Mouse (Mus musculus): ENCODE measurements around the gene Snrpd3. TPM values are rescaled to one million over a fixed set of nuclear protein-coding genes. Genes with fewer than 3 reads are reported as not detected.
"Not testable (repeated sequence)": the region's sequence is repeated elsewhere in the genome, so short reads cannot be mapped to it uniquely, and the experiment has no call there.

Snrpd3 gene
- total RNA-seq (2014; rRNA removed) (17.2 and 20.4 TPM in 2 replicates), polyA plus RNA-seq (2015; fragmentation: Nextera tagmentation; extraction: Ambion mirVana) (137 and 143 TPM in 2 replicates)

DNA sequence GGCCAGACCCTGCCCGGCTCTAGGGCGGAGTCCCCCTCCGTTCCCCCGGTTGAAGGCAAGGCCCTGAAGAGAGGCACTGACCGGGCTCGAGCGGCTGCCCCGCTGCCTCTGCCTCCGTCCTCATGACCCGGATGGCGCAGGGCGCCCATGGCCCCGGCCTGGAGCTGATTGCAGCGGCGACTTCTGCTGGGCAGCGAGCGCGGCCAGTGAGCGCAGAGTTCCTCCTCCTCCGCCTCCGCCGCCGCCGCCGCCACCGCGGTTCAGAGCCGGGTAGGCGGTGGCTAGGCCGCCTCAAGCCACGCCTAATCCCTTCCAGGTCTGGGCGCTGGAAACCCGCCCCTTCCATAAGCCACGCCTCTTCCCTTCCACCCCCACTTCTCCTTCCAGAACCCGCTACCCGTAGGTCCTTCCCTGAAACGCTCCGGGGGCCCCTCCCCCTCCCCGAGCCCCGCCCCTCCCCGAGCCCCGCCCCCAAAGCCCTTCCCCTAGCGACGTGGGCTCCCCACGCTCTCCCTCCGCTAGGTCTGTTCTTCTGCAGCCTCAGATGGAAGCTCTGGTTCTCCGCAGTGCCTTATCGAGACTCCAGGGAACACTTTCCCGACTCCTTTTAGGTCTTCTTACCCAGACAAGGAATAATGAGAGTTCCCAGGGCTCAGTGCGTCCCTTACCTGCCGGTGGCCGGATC is at the start of gene Snrpd3:
TSS of gene Snrpd3 (plus strand) at position 479 of the 685 bp plus-strand sequence.
- peaks cover 12% of the 10 kb centered on the region for H3K36me3 ChIP-seq (ENCODE audit: insufficient read depth, low read length)
- peak within 1 kb of the TSS; percentile 92 for H3K27ac ChIP-seq (ENCODE audit: low read depth, low read length)
- H3K4me2 ChIP-seq (ENCODE audit: low read depth, low read length, poor library complexity, severe bottlenecking), result peak within 1 kb of the TSS; percentile 84
- no peaks in the 10 kb centered on the region for H3K9me3 ChIP-seq (ENCODE audit: low read length)
- H3K27me3 ChIP-seq (ENCODE audit: insufficient read depth, low read length), result no peaks in the 10 kb centered on the region
- H3K9ac ChIP-seq (replicated peaks; ENCODE audit: low read length, poor library complexity, severe bottlenecking), result peak within 1 kb of the TSS; percentile 89
- peaks cover 12% of the 10 kb centered on the region for H3K4me1 ChIP-seq (ENCODE audit: insufficient read depth, low read length)
- WGBS, result under 1% methylated on average over 45 of the region's 52 CpGs
- ATAC-seq (ENCODE audit: low FRiP score) (peak; percentile 94), DNase-seq (ENCODE audit: low spot score) (peak; percentile 98)
- no peak for TF ChIP-seq CTCF (IDR thresholded peaks at IDR 0.05)
- H3K4me3 ChIP-seq (ENCODE audit: low read depth, low read length), result peak within 1 kb of the TSS; percentile 89

DNA sequence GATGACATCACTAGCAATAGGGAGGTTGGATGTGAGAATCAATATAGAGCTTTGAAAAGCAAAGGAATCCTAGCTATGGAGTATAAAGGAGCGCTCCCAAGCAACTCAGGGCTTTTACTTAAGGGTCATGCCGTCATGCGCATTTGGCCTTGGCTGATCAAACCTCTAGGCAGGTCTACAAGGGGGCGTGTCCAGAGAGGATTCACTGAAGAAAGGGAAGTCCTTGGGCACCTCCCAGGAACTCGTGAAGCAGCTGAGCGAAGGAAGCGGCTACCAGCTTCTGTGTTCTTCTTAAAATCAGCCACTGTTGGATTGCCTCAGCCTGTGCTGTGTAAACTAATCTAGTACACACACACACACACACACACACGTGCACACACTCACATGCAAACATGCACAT is 43.9 kb upstream of the Snrpd3 start:
- ATAC-seq (ENCODE audit: low FRiP score) (no peak), DNase-seq (ENCODE audit: low spot score) (no peak)
- Histone ChIP-seq H3K4me3 (ENCODE audit: low read depth, low read length) (no peak overlapping the region), H3K4me2 (ENCODE audit: low read depth, low read length, poor library complexity, severe bottlenecking) (no peak overlapping the region), H3K27me3 (ENCODE audit: insufficient read depth, low read length) (no peaks in the 10 kb centered on the region), H3K9me3 (ENCODE audit: low read length) (no peaks in the 10 kb centered on the region), H3K36me3 (ENCODE audit: insufficient read depth, low read length) (no peaks in the 10 kb centered on the region), H3K27ac (ENCODE audit: low read depth, low read length) (no peak overlapping the region), H3K4me1 (ENCODE audit: insufficient read depth, low read length) (no peaks in the 10 kb centered on the region), H3K9ac (replicated peaks; ENCODE audit: low read length, poor library complexity, severe bottlenecking) (no peak overlapping the region)
- TF ChIP-seq CTCF (IDR thresholded peaks at IDR 0.05), result no peak
- 73% methylated on average over 8 of the region's 8 CpGs for WGBS

DNA sequence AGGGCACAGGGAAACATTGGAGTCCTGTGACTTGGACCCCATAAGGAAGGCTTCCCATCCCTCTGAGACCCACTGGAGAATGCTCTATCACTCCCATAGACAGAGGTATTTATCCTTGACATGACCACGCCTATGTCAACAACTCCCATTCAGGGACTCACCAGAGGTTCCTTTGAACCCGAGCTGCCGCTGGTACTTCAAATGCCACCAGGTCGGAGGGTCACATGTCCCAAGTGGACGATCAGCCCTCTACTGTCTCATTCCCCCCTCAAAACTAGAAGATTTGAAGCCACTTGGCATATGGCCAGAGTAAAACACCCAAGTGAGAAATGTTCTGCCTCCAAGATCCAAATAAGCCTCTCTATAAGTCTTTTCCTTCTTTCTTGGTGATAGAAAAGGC is 42.8 kb upstream of the Snrpd3 start:
- Histone ChIP-seq H3K4me2 (ENCODE audit: low read depth, low read length, poor library complexity, severe bottlenecking) (no peak overlapping the region), H3K27me3 (ENCODE audit: insufficient read depth, low read length) (no peaks in the 10 kb centered on the region), H3K9me3 (ENCODE audit: low read length) (no peaks in the 10 kb centered on the region), H3K27ac (ENCODE audit: low read depth, low read length) (no peak overlapping the region), H3K4me3 (ENCODE audit: low read depth, low read length) (no peak overlapping the region), H3K4me1 (ENCODE audit: insufficient read depth, low read length) (no peaks in the 10 kb centered on the region), H3K36me3 (ENCODE audit: insufficient read depth, low read length) (no peaks in the 10 kb centered on the region), H3K9ac (replicated peaks; ENCODE audit: low read length, poor library complexity, severe bottlenecking) (no peak overlapping the region)
- WGBS, result 38% methylated on average over 5 of the region's 5 CpGs
- ATAC-seq (ENCODE audit: low FRiP score) (no peak), DNase-seq (ENCODE audit: low spot score) (no peak)
- no peak for TF ChIP-seq CTCF (IDR thresholded peaks at IDR 0.05)

DNA sequence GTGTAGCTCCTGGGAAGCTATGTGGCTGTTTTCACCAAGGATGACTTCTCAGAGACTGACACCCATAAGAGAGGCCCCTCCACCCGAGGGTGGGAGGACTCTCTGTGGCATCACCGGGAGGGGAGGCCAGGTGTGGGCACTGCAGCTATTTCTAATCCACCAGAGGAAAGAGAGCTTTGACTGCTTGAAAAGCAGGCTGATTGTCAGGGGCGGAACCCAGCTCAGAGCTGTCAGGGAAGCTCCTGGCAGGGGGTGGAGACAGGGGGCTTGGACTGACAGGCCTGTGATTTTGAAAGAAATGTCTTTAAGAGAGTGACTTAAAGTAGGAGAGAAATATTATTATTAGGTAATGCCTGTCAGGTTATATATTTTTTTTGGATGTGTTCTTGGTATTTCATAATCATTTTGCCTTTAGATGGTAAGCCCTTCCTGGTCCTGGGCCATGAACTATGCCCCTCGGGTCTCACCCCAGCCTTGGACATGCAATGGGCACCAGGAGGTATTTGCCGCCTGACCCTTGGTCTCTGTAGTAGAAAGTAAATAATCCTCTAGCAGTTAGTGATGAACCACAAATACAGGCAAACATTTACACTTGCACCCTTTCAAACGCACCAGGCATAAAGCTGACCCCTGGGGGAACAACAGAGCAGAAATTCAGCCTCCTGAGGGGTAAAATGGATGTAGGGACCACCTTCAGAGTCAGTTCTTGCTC is 42.1 kb upstream of the Snrpd3 start:
- not testable (repeated sequence) for H3K4me1 ChIP-seq (ENCODE audit: insufficient read depth, low read length); ATAC-seq (ENCODE audit: low FRiP score); H3K27me3 ChIP-seq (ENCODE audit: insufficient read depth, low read length); H3K9me3 ChIP-seq (ENCODE audit: low read length); H3K4me2 ChIP-seq (ENCODE audit: low read depth, low read length, poor library complexity, severe bottlenecking); H3K27ac ChIP-seq (ENCODE audit: low read depth, low read length); H3K36me3 ChIP-seq (ENCODE audit: insufficient read depth, low read length); DNase-seq (ENCODE audit: low spot score); H3K4me3 ChIP-seq (ENCODE audit: low read depth, low read length); H3K9ac ChIP-seq (replicated peaks; ENCODE audit: low read length, poor library complexity, severe bottlenecking)
- WGBS, result 19% methylated on average over 4 of the region's 6 CpGs

GRCm38 (mm10) chr10:75477034-75477433 is 40.3 kb upstream of the Snrpd3 start:
- no peak overlapping the region for H3K4me2 ChIP-seq (ENCODE audit: low read depth, low read length, poor library complexity, severe bottlenecking)
- WGBS, result 75% methylated on average over 9 of the region's 9 CpGs
- ATAC-seq (ENCODE audit: low FRiP score), result no peak
- no peak for DNase-seq (ENCODE audit: low spot score)
- H3K9me3 ChIP-seq (ENCODE audit: low read length), result no peaks in the 10 kb centered on the region
- H3K27me3 ChIP-seq (ENCODE audit: insufficient read depth, low read length), result no peaks in the 10 kb centered on the region
- no peaks in the 10 kb centered on the region for H3K36me3 ChIP-seq (ENCODE audit: insufficient read depth, low read length)
- TF ChIP-seq CTCF (IDR thresholded peaks at IDR 0.05), result no peak
- H3K4me1 ChIP-seq (ENCODE audit: insufficient read depth, low read length), result no peaks in the 10 kb centered on the region
- H3K9ac ChIP-seq (replicated peaks; ENCODE audit: low read length, poor library complexity, severe bottlenecking), result no peak overlapping the region
- H3K4me3 ChIP-seq (ENCODE audit: low read depth, low read length), result no peak overlapping the region
- no peak overlapping the region for H3K27ac ChIP-seq (ENCODE audit: low read depth, low read length)

DNA sequence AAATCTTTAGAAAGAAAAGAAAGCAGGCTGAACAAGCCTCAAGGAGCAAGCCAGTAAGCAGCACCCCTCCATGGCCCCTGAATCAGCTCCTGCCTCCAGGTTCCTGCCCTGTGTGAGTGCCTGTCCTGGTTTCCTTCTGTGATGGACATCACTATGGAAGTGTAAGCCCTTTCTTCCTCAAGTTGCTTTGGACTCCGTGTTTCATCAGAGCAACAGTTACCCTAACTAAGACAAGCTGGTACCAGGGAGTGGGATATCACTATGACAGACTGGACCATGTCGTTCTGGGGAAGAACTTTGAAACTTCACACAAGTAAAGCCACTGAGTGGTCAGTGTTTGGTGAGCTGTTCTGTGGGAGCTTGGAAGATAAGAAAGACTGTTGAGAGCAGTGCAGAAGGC is 37.4 kb upstream of the Snrpd3 start:
- DNase-seq (ENCODE audit: low spot score) (no peak), ATAC-seq (ENCODE audit: low FRiP score) (no peak)
- no peaks in the 10 kb centered on the region for H3K27me3 ChIP-seq (ENCODE audit: insufficient read depth, low read length)
- H3K27ac ChIP-seq (ENCODE audit: low read depth, low read length), result no peak overlapping the region
- no peak overlapping the region for H3K4me3 ChIP-seq (ENCODE audit: low read depth, low read length)
- no peak overlapping the region for H3K4me2 ChIP-seq (ENCODE audit: low read depth, low read length, poor library complexity, severe bottlenecking)
- H3K4me1 ChIP-seq (ENCODE audit: insufficient read depth, low read length), result no peaks in the 10 kb centered on the region
- 85% methylated on average over 2 of the region's 2 CpGs for WGBS
- H3K9me3 ChIP-seq (ENCODE audit: low read length), result no peaks in the 10 kb centered on the region
- TF ChIP-seq CTCF (IDR thresholded peaks at IDR 0.05), result no peak
- H3K9ac ChIP-seq (replicated peaks; ENCODE audit: low read length, poor library complexity, severe bottlenecking), result no peak overlapping the region
- H3K36me3 ChIP-seq (ENCODE audit: insufficient read depth, low read length), result no peaks in the 10 kb centered on the region

Measured in midbrain, postnatal 0 days (tissue).